Mouse (Mus musculus) cortical plate, adult 2 months (tissue): ENCODE measurements at regions not wholly inside any gene's neighbourhood (a gene's known extent, or its start where the extent isn't known, plus 50 kb on each side); places are given as distances from the start of the nearest gene placed in this dataset.

Experiments
- CTCF ChIP-seq: fragments of 200-500 bp; IDR thresholded peaks from 2 replicates; pipeline ENCODE4 v1.5.1; 2011; ENCODE audit warnings: mild to moderate bottlenecking, control low read depth, low read length; ENCODE audit not compliant: insufficient read depth; ENCODE audit errors: extremely low read depth
- POLR2A ChIP-seq: fragments of 200-500 bp; IDR thresholded peaks from 2 replicates; pipeline ENCODE4 v1.6.1; 2011; ENCODE audit warnings: mild to moderate bottlenecking, low read length, control low read depth; ENCODE audit not compliant: insufficient read depth; ENCODE audit errors: extremely low read depth

DNA sequence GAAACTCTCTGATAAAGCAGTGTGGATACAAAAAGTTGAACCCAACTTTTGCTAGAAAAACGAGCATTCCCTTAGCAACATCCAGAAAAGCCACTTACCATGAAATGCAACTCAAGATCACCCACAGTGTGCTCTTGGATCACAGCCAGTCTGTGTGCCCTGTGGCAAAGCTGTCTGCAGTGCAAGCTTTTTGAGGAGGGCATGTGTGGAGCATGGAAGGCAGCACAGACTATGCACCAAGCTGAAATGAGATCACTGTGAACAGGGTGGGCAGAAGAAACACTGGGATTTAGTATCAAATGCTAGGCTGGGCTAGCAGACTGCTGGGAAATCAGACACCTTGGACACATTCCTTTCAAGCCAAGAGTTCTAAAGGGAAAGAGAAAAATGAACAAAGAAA is 162.4 kb downstream of the Sim1 start:
- TF ChIP-seq POLR2A, result no peak
- TF ChIP-seq CTCF, result no peak
